Mouse (Mus musculus) CH12.LX (cell line): ENCODE data around the gene Cdc42ep1. TPM values are rescaled to one million over a fixed set of nuclear protein-coding genes. Genes with fewer than 3 reads are reported as not detected.

Experiments
- DNase-seq: peaks from one replicate; pipeline ENCODE4 v3.0.0-alpha.2; 2013; ENCODE audit errors: extremely low read depth
- H3K27ac ChIP-seq: 2 replicates; pipeline ENCODE4 v1.5.1; 2012; ENCODE audit warnings: low read depth, mild to moderate bottlenecking, control low read depth, moderate library complexity; ENCODE audit not compliant: insufficient read depth
- H3K27me3 ChIP-seq: replicated peaks from 2 replicates; pipeline ENCODE3; 2012; ENCODE audit warnings: inconsistent platforms
- H3K36me3 ChIP-seq, 2 experiments: replicated peaks in 1 of 2; 2 replicates each; pipeline versions ENCODE3 to v1.6.1; 2012; ENCODE audit warnings: inconsistent platforms in 1 of 2, low read length in 1 of 2, mild to moderate bottlenecking in 1 of 2, mixed read lengths in 1 of 2, moderate library complexity in 1 of 2; ENCODE audit not compliant: control insufficient read depth in 1 of 2, insufficient read depth in 1 of 2
- H3K4me1 ChIP-seq, 2 experiments: 2 replicates each; pipeline ENCODE4 v1.6.1; 2012; ENCODE audit warnings: inconsistent platforms in 1 of 2, moderate library complexity in 1 of 2; ENCODE audit not compliant: insufficient read depth in 2 of 2, control insufficient read depth in 1 of 2
- H3K4me2 ChIP-seq: 2 replicates; pipeline ENCODE4 v1.6.1; 2012; ENCODE audit warnings: low read depth, mild to moderate bottlenecking, control low read depth; ENCODE audit not compliant: poor library complexity, insufficient read depth, severe bottlenecking
- H3K4me3 ChIP-seq, 3 experiments: fragments of 150-350 bp in 1 of 3; sonication (generic) in 1 of 3; replicated peaks in 1 of 3; 2 replicates each; pipeline versions ENCODE3 to v1.5.1; 2011 to 2012; ENCODE audit warnings: low read depth in 2 of 3, low read length in 2 of 3, mild to moderate bottlenecking in 2 of 3, moderate library complexity in 2 of 3, control low read depth in 1 of 3, improper control_type of control experiment in 1 of 3, inconsistent platforms in 1 of 3, mixed read lengths in 1 of 3; ENCODE audit not compliant: poor library complexity in 1 of 3
- H3K79me2 ChIP-seq: replicated peaks from 2 replicates; pipeline ENCODE4 v1.6.1; 2012; ENCODE audit warnings: mild to moderate bottlenecking, moderate library complexity; ENCODE audit not compliant: control insufficient read depth, poor library complexity, insufficient read depth, severe bottlenecking; ENCODE audit errors: extremely low read depth
- H3K9ac ChIP-seq: 2 replicates; pipeline ENCODE4 v1.6.1; 2012; ENCODE audit warnings: low read depth, mild to moderate bottlenecking, control low read depth, moderate library complexity; ENCODE audit not compliant: insufficient read depth
- H3K9me3 ChIP-seq: replicated peaks from 2 replicates; pipeline ENCODE3; 2012; ENCODE audit warnings: low read length, inconsistent platforms, mixed read lengths
- BHLHE40 ChIP-seq: IDR thresholded peaks from 2 replicates; pipeline ENCODE4 v1.6.1; 2011; ENCODE audit warnings: mild to moderate bottlenecking, low read depth, low read length, improper control_type of control experiment
- CHD2 ChIP-seq: IDR thresholded peaks from 2 replicates; pipeline ENCODE4 v1.6.1; 2011; ENCODE audit warnings: low read length, improper control_type of control experiment
- CTCF ChIP-seq, 2 experiments: IDR thresholded peaks in 1 of 2; conservative IDR thresholded peaks in 1 of 2; 2 replicates each; pipeline ENCODE4 v1.5.1; 2011 to 2012; ENCODE audit warnings: low read depth in 2 of 2, low read length in 2 of 2, improper control_type of control experiment in 1 of 2, inconsistent platforms in 1 of 2, mild to moderate bottlenecking in 1 of 2, moderate library complexity in 1 of 2
- E2F4 ChIP-seq: IDR thresholded peaks from 2 replicates; pipeline ENCODE4 v1.6.1; 2011; ENCODE audit warnings: low read depth, low read length, improper control_type of control experiment; ENCODE audit not compliant: insufficient replicate concordance
- ELF1 ChIP-seq: IDR thresholded peaks from 2 replicates; pipeline ENCODE4 v1.6.1; 2014; ENCODE audit warnings: low read depth, mild to moderate bottlenecking, inconsistent platforms, low read length, improper control_type of control experiment
- EP300 ChIP-seq: IDR thresholded peaks from 2 replicates; pipeline ENCODE4 v1.6.1; 2011; ENCODE audit warnings: low read length, improper control_type of control experiment
- HCFC1 ChIP-seq: IDR thresholded peaks from 2 replicates; pipeline ENCODE4 v1.6.1; 2012; ENCODE audit warnings: low read depth, mild to moderate bottlenecking, inconsistent platforms, low read length, improper control_type of control experiment
- IRF4 ChIP-seq: IDR thresholded peaks from 2 replicates; pipeline ENCODE4 v1.6.1; 2014; ENCODE audit warnings: low read depth, mild to moderate bottlenecking, inconsistent platforms, low read length, improper control_type of control experiment
- JUND ChIP-seq: conservative IDR thresholded peaks from 2 replicates; pipeline ENCODE4 v1.6.1; 2011; ENCODE audit warnings: low read depth, low read length, improper control_type of control experiment
- KAT2A ChIP-seq: IDR thresholded peaks from 2 replicates; pipeline ENCODE4 v1.6.1; 2012; ENCODE audit warnings: low read length, improper control_type of control experiment, inconsistent platforms; ENCODE audit not compliant: insufficient replicate concordance
- MAFK ChIP-seq: IDR thresholded peaks from 2 replicates; pipeline ENCODE4 v1.6.1; 2011; ENCODE audit warnings: low read length, improper control_type of control experiment; ENCODE audit not compliant: insufficient replicate concordance
- MAX ChIP-seq: IDR thresholded peaks from 2 replicates; pipeline ENCODE4 v1.6.1; 2011; ENCODE audit warnings: low read length, improper control_type of control experiment
- MAZ ChIP-seq: IDR thresholded peaks from 2 replicates; pipeline ENCODE4 v1.6.1; 2012; ENCODE audit warnings: low read depth, mild to moderate bottlenecking, inconsistent platforms, low read length, improper control_type of control experiment, moderate library complexity
- MXI1 ChIP-seq: IDR thresholded peaks from 2 replicates; pipeline ENCODE4 v1.6.1; 2011; ENCODE audit warnings: mild to moderate bottlenecking, low read depth, low read length, improper control_type of control experiment
- NELFE ChIP-seq: IDR thresholded peaks from 2 replicates; pipeline ENCODE4 v1.6.1; 2011; ENCODE audit warnings: low read depth, low read length, improper control_type of control experiment
- NRF1 ChIP-seq: IDR thresholded peaks from 2 replicates; pipeline ENCODE4 v1.6.1; 2014; ENCODE audit warnings: low read depth, mild to moderate bottlenecking, inconsistent platforms, low read length, improper control_type of control experiment, moderate library complexity
- POLR2A ChIP-seq: IDR thresholded peaks from 2 replicates; pipeline ENCODE4 v1.6.1; 2011; ENCODE audit warnings: low read depth, mild to moderate bottlenecking, improper control_type of control experiment, low read length
- POLR2AphosphoS2 ChIP-seq: IDR thresholded peaks from 2 replicates; pipeline ENCODE4 v1.6.1; 2011; ENCODE audit warnings: low read depth, low read length, improper control_type of control experiment
- RAD21 ChIP-seq: IDR thresholded peaks from 2 replicates; pipeline ENCODE4 v1.6.1; 2011; ENCODE audit warnings: low read depth, mild to moderate bottlenecking, low read length, improper control_type of control experiment, moderate library complexity
- RCOR1 ChIP-seq: conservative IDR thresholded peaks from 2 replicates; pipeline ENCODE4 v1.6.1; 2012; ENCODE audit warnings: low read depth, mild to moderate bottlenecking, inconsistent platforms, low read length, improper control_type of control experiment
- SIN3A ChIP-seq: IDR thresholded peaks from 2 replicates; pipeline ENCODE4 v1.6.1; 2012; ENCODE audit warnings: low read length, improper control_type of control experiment, inconsistent platforms
- SMC3 ChIP-seq: IDR thresholded peaks from 2 replicates; pipeline ENCODE4 v1.6.1; 2011; ENCODE audit warnings: low read depth, low read length, improper control_type of control experiment
- TBP ChIP-seq: conservative IDR thresholded peaks from 2 replicates; pipeline ENCODE4 v1.6.1; 2011; ENCODE audit warnings: low read depth, low read length, improper control_type of control experiment
- TCF12 ChIP-seq: IDR thresholded peaks from 2 replicates; pipeline ENCODE4 v1.6.1; 2014; ENCODE audit warnings: low read depth, mild to moderate bottlenecking, inconsistent platforms, low read length, improper control_type of control experiment
- UBTF ChIP-seq: IDR thresholded peaks from 2 replicates; pipeline ENCODE4 v1.6.1; 2012; ENCODE audit warnings: low read depth, mild to moderate bottlenecking, inconsistent platforms, low read length, improper control_type of control experiment, moderate library complexity
- USF1 ChIP-seq: IDR thresholded peaks from 2 replicates; pipeline ENCODE4 v1.6.1; 2014; ENCODE audit warnings: low read depth, mild to moderate bottlenecking, inconsistent platforms, low read length, improper control_type of control experiment
- ZKSCAN1 ChIP-seq: IDR thresholded peaks from 2 replicates; pipeline ENCODE4 v1.6.1; 2012; ENCODE audit warnings: low read depth, inconsistent platforms, low read length, improper control_type of control experiment, borderline replicate concordance
- ZMIZ1 ChIP-seq: IDR thresholded peaks from 2 replicates; pipeline ENCODE4 v1.6.1; 2012; ENCODE audit warnings: low read depth, mild to moderate bottlenecking, inconsistent platforms, low read length, improper control_type of control experiment
- ZNF384 ChIP-seq: IDR thresholded peaks from 2 replicates; pipeline ENCODE4 v1.6.1; 2012; ENCODE audit warnings: low read depth, low read length, improper control_type of control experiment, inconsistent platforms
- dilution Hi-C: fragments of 300-500 bp; cut with MboI; formaldehyde crosslinking; loops from 2 replicates; pipeline ENCODE4 v1.14.3; 2020; ENCODE audit warnings: low sequenced_read_pairs; ENCODE audit not compliant: extremely low pct_unique_long_range_greater_than_20kb, extremely low pct_ligation_motif_present
- in situ Hi-C: fragments of 300-500 bp; cut with MboI; formaldehyde crosslinking; loops from 3 replicates; pipeline ENCODE4 v1.14.3; 2019; ENCODE audit warnings: low sequenced_read_pairs, low pct_ligation_motif_present, low pct_unique_long_range_greater_than_20kb, mixed read lengths
- polyA plus RNA-seq: library from polyadenylated mRNA; unstranded; fragments of >175 nt; gene quantifications from 2 replicates; pipeline ENCODE4 v1.2.1, GENCODE M21; 2012; ENCODE audit warnings: low read depth; ENCODE audit not compliant: insufficient read length
- total RNA-seq, 2 experiments: library from RNA; depleted of rRNA; stranded (reverse); fragments of 300-350 nt in 1 of 2; fragments of >200 nt in 1 of 2; gene quantifications; 2 replicates each; pipeline ENCODE4 v1.2.3; 2012 to 2014

Gene Cdc42ep1
- total and polyA plus RNA-seq, 3 experiments = not detected

DNA sequence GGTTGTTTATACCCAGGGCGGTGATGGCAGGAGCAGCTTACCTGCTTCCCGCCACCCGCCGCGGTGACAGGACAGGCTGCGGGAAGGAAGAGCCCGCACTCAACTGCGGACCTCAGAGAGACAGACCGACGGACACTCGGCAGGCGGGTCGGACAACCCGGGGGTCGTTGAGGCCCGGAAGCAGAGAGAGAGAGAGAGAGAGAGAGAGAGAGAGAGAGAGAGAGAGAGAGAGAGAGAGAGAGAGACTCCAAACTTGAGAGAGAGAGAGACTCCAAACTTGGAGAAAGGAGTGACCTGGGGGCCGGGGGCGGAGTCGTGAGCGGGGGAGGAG lies 57.0 kb downstream of the Cdc42ep1 start, which contains the start of gene Gm49510:
Gene Gm49510, plus strand, starts transcription at position 259 of the 331 bp plus-strand sequence.
- TF ChIP-seq RAD21 (no peak), TCF12 (0 out of 2 replicates have a peak, but pooled peaks have one; percentile 13), MAZ (peak; percentile 66; the same call in 1 of the 2 replicates)
- Histone ChIP-seq H3K9ac (peak within 1 kb of the TSS; percentile 49), H3K9me3 (no peaks in the 10 kb centered on the region), H3K4me3 (peak within 1 kb of the TSS; percentile 70 to 95 (median 83)), H3K79me2 (no peaks in the 10 kb centered on the region; the same call in 1 of the 2 replicates), H3K27me3 (no peaks in the 10 kb centered on the region), H3K4me1 (peaks cover 25 to 82% of the 10 kb centered on the region in 2 experiments), H3K36me3 (peaks cover 7 to 35% of the 10 kb centered on the region in 2 experiments), H3K4me2 (peak within 1 kb of the TSS; percentile 81), H3K27ac (peak within 1 kb of the TSS; percentile 51)
- dilution Hi-C loops = no loop called here
- DNase-seq = peak; percentile 59
- in situ Hi-C loops = no loop called here

DNA sequence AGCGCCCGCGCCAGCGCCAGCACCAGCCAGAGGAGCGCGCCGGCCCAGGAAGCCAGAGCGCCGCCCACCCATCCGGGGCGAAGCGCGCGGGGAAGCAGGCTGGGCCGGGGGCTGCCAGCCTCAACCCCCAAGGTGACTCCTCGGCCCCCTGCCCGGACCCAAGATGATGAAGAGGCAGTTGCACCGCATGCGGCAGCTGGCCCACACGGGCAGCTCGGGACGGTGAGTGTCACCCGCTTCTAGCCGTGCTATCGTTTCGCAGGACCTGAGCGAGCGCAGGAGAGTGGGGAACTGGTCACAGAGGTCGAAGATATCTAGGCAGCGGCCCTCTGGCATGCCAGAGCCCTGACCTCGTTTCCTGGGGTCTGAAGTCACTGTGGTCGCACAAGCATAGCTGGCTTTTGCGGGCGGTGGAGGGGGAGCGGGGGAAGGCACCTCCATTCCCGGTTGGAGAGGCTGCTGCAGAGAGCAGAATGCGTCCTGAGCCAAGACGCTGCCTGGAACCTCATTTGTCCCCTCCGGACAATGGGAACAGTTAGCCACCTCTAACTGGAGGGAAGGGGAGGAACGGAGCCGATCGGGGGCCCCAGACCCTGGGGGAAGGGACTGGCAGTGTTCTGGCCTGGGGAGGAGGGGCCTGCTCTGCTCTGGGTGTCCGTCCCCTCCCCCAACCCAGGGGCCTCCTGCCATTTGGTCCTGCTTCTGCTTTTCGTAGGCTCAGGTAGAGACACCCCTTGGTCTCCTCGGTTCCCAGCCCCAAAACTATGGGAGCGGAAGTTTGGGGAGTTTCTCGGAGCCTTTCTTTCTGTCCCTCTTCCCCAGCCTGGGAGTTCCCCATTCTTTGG lies 57.5 kb downstream of the Cdc42ep1 start, which contains the start of gene Sh3bp1:
Gene Sh3bp1, plus strand, starts transcription at position 29 of the 845 bp plus-strand sequence.
- DNase-seq = peak; percentile 76
- Histone ChIP-seq H3K36me3 (peaks cover 13 to 41% of the 10 kb centered on the region in 2 experiments), H3K9me3 (no peaks in the 10 kb centered on the region), H3K79me2 (no peaks in the 10 kb centered on the region; the same call in 1 of the 2 replicates), H3K4me1 (peaks cover 21 to 79% of the 10 kb centered on the region in 2 experiments), H3K9ac (peak within 1 kb of the TSS; percentile 49), H3K4me2 (peak within 1 kb of the TSS; percentile 81), H3K27me3 (no peaks in the 10 kb centered on the region), H3K27ac (peak within 1 kb of the TSS; percentile 51), H3K4me3 (peak within 1 kb of the TSS; percentile 70 to 95 (median 83))
- in situ Hi-C loops (loop anchor here (25.0 kb wide), 1 partner anchor 437 kb away; the partner anchor contains the start of genes Maff and Pla2g6), dilution Hi-C loops (no loop called here)
- TF ChIP-seq BHLHE40 (0 out of 2 replicates have a peak, but pooled peaks have one; percentile 5), HCFC1 (no peak), USF1 (no peak), ZMIZ1 (peak; percentile 46; the same call in 1 of the 2 replicates), SMC3 (no peak), ELF1 (peak; percentile 43), TBP (no peak), ZKSCAN1 (no peak), KAT2A (no peak), MXI1 (peak; percentile 27; the same call in 1 of the 2 replicates), CTCF (conservative IDR thresholded peaks at IDR 0.05 in 1 of 2, IDR thresholded peaks at IDR 0.05 in 1 of 2; ENCODE audit: low read depth in 2 of 2, low read length in 2 of 2) (no peak), MAFK (no peak), NRF1 (peak; percentile 62), RCOR1 (no peak), EP300 (no peak), RAD21 (no peak), UBTF (0 out of 2 replicates have a peak, but pooled peaks have one; percentile 6), E2F4 (no peak), POLR2AphosphoS2 (no peak), TCF12 (peak; percentile 39; the same call in 1 of the 2 replicates), IRF4 (peak; percentile 62; the same call in 1 of the 2 replicates), ZNF384 (no peak), CHD2 (peak; percentile 90), MAX (no peak), POLR2A (peak; percentile 58), SIN3A (peak; percentile 15; the same call in 1 of the 2 replicates), JUND (no peak), NELFE (peak; percentile 45), MAZ (peak; percentile 30; the same call in 1 of the 2 replicates)
